Mouse (Mus musculus) embryonic fibroblast, embryonic 13.5 days (primary cell): ENCODE results near the gene Hs6st3.

Source experiments
- CTCF ChIP-seq: IDR thresholded peaks from 2 replicates; pipeline ENCODE4 v1.5.1; 2011; ENCODE audit warnings: mild to moderate bottlenecking, control low read depth, low read length, moderate library complexity, borderline replicate concordance; ENCODE audit not compliant: insufficient read depth
- POLR2A ChIP-seq: IDR thresholded peaks from 2 replicates; pipeline ENCODE4 v1.6.1; 2011; ENCODE audit warnings: low read depth, mild to moderate bottlenecking, control low read depth, low read length, moderate library complexity

- TF ChIP-seq CTCF (no peak), POLR2A (no peak)
These were observed 693.2 kb downstream of the Hs6st3 start for GRCm38 (mm10) chr14:119831165-119832011.
